Comparison of ENCODE assay signal across 9 mouse cellular contexts in the genomic region with DNA sequence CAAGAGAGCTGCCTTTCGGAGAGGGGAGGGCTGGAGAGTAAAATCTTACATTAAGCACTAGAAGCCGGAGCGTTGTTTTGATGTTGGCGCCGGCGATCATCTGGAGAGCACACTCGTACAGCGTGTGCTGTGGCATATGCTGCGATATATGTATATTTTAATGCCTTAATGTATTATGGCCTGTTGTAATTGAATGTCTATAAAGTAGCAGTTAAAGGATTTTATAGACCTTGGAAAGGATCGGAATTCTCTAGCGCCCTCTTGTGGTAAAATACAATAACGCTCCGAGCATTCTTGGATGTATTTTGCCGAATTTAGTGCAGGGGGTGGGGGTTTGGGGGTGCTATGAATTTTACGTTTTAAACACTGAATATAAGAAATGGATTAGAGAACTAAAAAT.
DNase-seq lines count a peak whose midpoint lies in the region; ATAC-seq and TF ChIP-seq lines count a peak whose summit lies in the region.
"Had no signal": no experiment of that assay in that cellular context is flagged by ENCODE, and none has a peak within 500 bp of the region (broad histone marks: within the 10 kb centered on the region; RNA-seq: fewer than 3 reads in every experiment).

No protein-coding gene starts in this region.

- no peak overlapping the region for H3K9ac ChIP-seq in liver, postnatal 0 days (replicated peaks)
- no peak overlapping the region for H3K9ac ChIP-seq in liver, embryonic 12.5 days
- no peak overlapping the region for H3K9ac ChIP-seq in heart, adult 2 months (ENCODE audit: low read depth, low read length)
- no peak overlapping the region for H3K9ac ChIP-seq in lung, embryonic 16.5 days (ENCODE audit: low read length)

- H3K36me3 ChIP-seq in liver, postnatal 0 days (replicated peaks; ENCODE audit: insufficient read depth, low read length), result no peaks in the 10 kb centered on the region
- H3K36me3 ChIP-seq in liver, embryonic 12.5 days, result no peaks in the 10 kb centered on the region
- no peaks in the 10 kb centered on the region for H3K36me3 ChIP-seq in heart, adult 2 months (ENCODE audit: control insufficient read depth, insufficient read depth, low read length)
- H3K36me3 ChIP-seq in lung, embryonic 16.5 days (ENCODE audit: control insufficient read depth, insufficient read depth, low read length), result no peaks in the 10 kb centered on the region

- H3K4me3 ChIP-seq in liver, postnatal 0 days (ENCODE audit: low read depth, low read length), result no peak overlapping the region
- H3K4me3 ChIP-seq in liver, embryonic 12.5 days, result no peak overlapping the region
- H3K4me3 ChIP-seq in heart, adult 2 months, result no peak overlapping the region
- no peak overlapping the region for H3K4me3 ChIP-seq in lung, embryonic 16.5 days (ENCODE audit: low read length)
- H3K4me3 ChIP-seq: megakaryocyte, embryonic 14.5 days had no signal

- H3K27ac ChIP-seq in liver, postnatal 0 days (ENCODE audit: low read depth), result no peak overlapping the region
- H3K27ac ChIP-seq in liver, embryonic 12.5 days, result no peak overlapping the region
- no peak overlapping the region for H3K27ac ChIP-seq in heart, adult 2 months
- no peak overlapping the region for H3K27ac ChIP-seq in lung, embryonic 16.5 days (ENCODE audit: low read length)

- no peak for TF ChIP-seq EP300 in liver, postnatal 0 days (IDR thresholded peaks at IDR 0.05; ENCODE audit: low read depth)
- no peak for TF ChIP-seq EP300 in heart, adult 2 months (IDR thresholded peaks at IDR 0.05; ENCODE audit: insufficient read depth, low read depth, low read length)

- H3K9me3 ChIP-seq in liver, postnatal 0 days (ENCODE audit: low read length), result no peaks in the 10 kb centered on the region
- no peaks in the 10 kb centered on the region for H3K9me3 ChIP-seq in liver, embryonic 12.5 days (replicated peaks)
- no peaks in the 10 kb centered on the region for H3K9me3 ChIP-seq in lung, embryonic 16.5 days (ENCODE audit: control insufficient read depth, low read length)

- intact Hi-C loops in heart, adult 2 months (cut with DNase I), result loop anchor here (2.0 to 5.0 kb wide), 5 partner anchors 70 to 309 kb away; partner anchors contain the start of gene Hoxb5

- no peaks in the 10 kb centered on the region for H3K4me1 ChIP-seq in liver, postnatal 0 days (ENCODE audit: insufficient read depth)
- no peaks in the 10 kb centered on the region for H3K4me1 ChIP-seq in liver, embryonic 12.5 days
- no peaks in the 10 kb centered on the region for H3K4me1 ChIP-seq in heart, adult 2 months (ENCODE audit: control insufficient read depth, insufficient read depth, low read length)
- peaks cover 11% of the 10 kb centered on the region; the same call in 1 of the 2 replicates for H3K4me1 ChIP-seq in lung, embryonic 16.5 days (replicated peaks; ENCODE audit: control insufficient read depth, insufficient read depth, low read length)
- H3K4me1 ChIP-seq: megakaryocyte, embryonic 14.5 days had no signal

- H3K79me2 ChIP-seq in heart, adult 2 months (replicated peaks; ENCODE audit: control insufficient read depth, insufficient read depth, low read length), result no peaks in the 10 kb centered on the region

- TF ChIP-seq POLR2A in brain, embryonic 14.5 days (IDR thresholded peaks at IDR 0.05; ENCODE audit: borderline replicate concordance, extremely low read depth, insufficient read depth, insufficient read length, poor library complexity, severe bottlenecking), result no peak
- TF ChIP-seq POLR2A in heart, adult 2 months (IDR thresholded peaks at IDR 0.05; ENCODE audit: insufficient read depth, low read depth, low read length), result no peak

- ATAC-seq in liver, postnatal 0 days, result no peak
- ATAC-seq in liver, embryonic 12.5 days, result no peak
- no peak for ATAC-seq in lung, embryonic 16.5 days (ENCODE audit: low read depth)
- ATAC-seq in granulocyte monocyte progenitor cell, adult 5-6 weeks (replicated peaks; ENCODE audit: poor library complexity, severe bottlenecking), result no peak

- no peak overlapping the region for H3K4me2 ChIP-seq in liver, postnatal 0 days (ENCODE audit: low read depth, low read length)
- H3K4me2 ChIP-seq in liver, embryonic 12.5 days, result no peak overlapping the region
- peak overlapping the region; percentile 35; the same call in 1 of the 2 replicates for H3K4me2 ChIP-seq in lung, embryonic 16.5 days (ENCODE audit: low read depth, low read length)

- TF ChIP-seq CTCF in liver, postnatal 0 days (IDR thresholded peaks at IDR 0.05; ENCODE audit: low read depth), result peak; percentile 68
- peak; percentile 46; the same call in 1 of the 2 replicates for TF ChIP-seq CTCF in brain, embryonic 14.5 days (IDR thresholded peaks at IDR 0.05; ENCODE audit: borderline replicate concordance, extremely low read depth, insufficient read depth, insufficient read length)
- peak; percentile 81 for TF ChIP-seq CTCF in heart, adult 2 months (IDR thresholded peaks at IDR 0.05)

- H3K27me3 ChIP-seq in liver, postnatal 0 days (ENCODE audit: insufficient read depth, low read length), result peaks cover 2% of the 10 kb centered on the region
- peaks cover 29% of the 10 kb centered on the region for H3K27me3 ChIP-seq in liver, embryonic 12.5 days (replicated peaks)
- H3K27me3 ChIP-seq in heart, adult 2 months (ENCODE audit: control insufficient read depth, insufficient read depth, low read length), result no peaks in the 10 kb centered on the region
- H3K27me3 ChIP-seq in lung, embryonic 16.5 days (ENCODE audit: control insufficient read depth, insufficient read depth, low read depth, low read length), result peaks cover 2% of the 10 kb centered on the region; the same call in 1 of the 2 replicates

- 19% methylated on average over 15 of the region's 15 CpGs for WGBS in liver, postnatal 0 days (ENCODE audit: insufficient replicate concordance)
- WGBS in liver, embryonic 12.5 days (ENCODE audit: insufficient replicate concordance), result 23% methylated on average over 15 of the region's 15 CpGs
- 16% methylated on average over 15 of the region's 15 CpGs for WGBS in heart, adult 2 months
- 11% methylated on average over 15 of the region's 15 CpGs for WGBS in lung, embryonic 16.5 days

- DNase-seq in liver, postnatal 0 days, result peak; percentile 19
- peak; percentile 66 for DNase-seq in brain, embryonic 14.5 days (ENCODE audit: low read depth)
- no peak for DNase-seq in heart, adult 2 months
- peak; percentile 34 to 38 for DNase-seq in kidney, adult 8-10 months
- peak; percentile 28 to 50 for DNase-seq in right cerebral cortex, postnatal 10 days (ENCODE audit: low spot score in 2 of 2)

Comparison
In these comparisons a context has a peak if more than half of its experiments do, and no peak if none do; other contexts are left out.
1. DNase-seq: peak in liver, postnatal 0 days (single experiment), brain, embryonic 14.5 days (single experiment), kidney, adult 8-10 months (2 of 2) and right cerebral cortex, postnatal 10 days (2 of 2); none in heart, adult 2 months (0 of 2).
2. Peak in every context shown above with its lines, with median percentiles within 50 percentile points of each other: CTCF ChIP-seq.